Comparison of ENCODE assay signal across 9 mouse cellular contexts in genomic region chr14:103471806-103472553, GRCm38 (mm10). TPM values are rescaled to one million over a fixed set of nuclear protein-coding genes. Genes with fewer than 3 reads are reported as not detected.
A peak's percentile ranks its signal among the peaks of the same experiment; 100 is the strongest.
DNase-seq lines count a peak whose midpoint lies in the region; TF ChIP-seq lines count a peak whose summit lies in the region.
"Had no signal": no experiment of that assay in that cellular context is flagged by ENCODE, and none has a peak within 500 bp of the region (broad histone marks: within the 10 kb centered on the region; RNA-seq: fewer than 3 reads in every experiment).

No protein-coding gene starts in this region.

- peak overlapping the region; percentile 73 for H3K27ac ChIP-seq in layer of hippocampus, adult 2 months
- H3K27ac ChIP-seq: limb, embryonic 15.5 days had no signal

- peak; percentile 20 for DNase-seq in gastrocnemius, postnatal 10 days
- no peak for DNase-seq in gastrocnemius, postnatal 36 days
- peak; percentile 74 for DNase-seq in cerebellum, adult 11 months
- DNase-seq in heart, adult 8-10 months (ENCODE audit: low spot score) = peak; percentile 61
- DNase-seq in layer of hippocampus, adult 2 months (ENCODE audit: low spot score in 2 of 2) = peak; percentile 81 to 89
- peak; percentile 70 for DNase-seq in right cerebral cortex, postnatal 14 days
- no peak for DNase-seq in ovary, adult 18-20 months (ENCODE audit: low spot score)
- DNase-seq in urinary bladder, postnatal 25 days (ENCODE audit: low spot score) = no peak

- H3K4me3 ChIP-seq in layer of hippocampus, adult 2 months = no peak overlapping the region
- H3K4me3 ChIP-seq: limb, embryonic 15.5 days had no signal

- TF ChIP-seq CTCF in layer of hippocampus, adult 2 months (conservative IDR thresholded peaks at IDR 0.05) = no peak

- intact Hi-C loops in gastrocnemius, postnatal 36 days (cut with DNase I) = loop anchor here (2.0 to 5.0 kb wide), 2 partner anchors 125 to 185 kb away; partner anchors contain the start of gene Mycbp2

RNA-seq across cellular contexts. Expression of gene Scel, which starts 41.2 kb away (rescaled TPM):
- total RNA-seq in gastrocnemius, postnatal 10 days (2021) = under 1 TPM in 1 of 2 experiments, not detected in 1; 0.14 TPM
- total RNA-seq in gastrocnemius, postnatal 36 days (2021) = under 1 TPM in 1 of 2 experiments, not detected in 1; 0.20 TPM
- total RNA-seq in heart, adult 8-10 months (2022) = under 1 TPM; 0.11 to 0.84 (median 0.48) TPM
- total RNA-seq in layer of hippocampus, adult 2 months (2021) = 1 to 10 TPM in 1 of 2 experiments, under 1 TPM in 1; 0.87 to 1.1 TPM

Comparison
In these comparisons a context has a peak if more than half of its experiments do, and no peak if none do; other contexts are left out.
1. DNase-seq: peak in gastrocnemius, postnatal 10 days (single experiment), cerebellum, adult 11 months (single experiment), heart, adult 8-10 months (single experiment), layer of hippocampus, adult 2 months (2 of 2) and right cerebral cortex, postnatal 14 days (single experiment); none in gastrocnemius, postnatal 36 days (0 of 2), ovary, adult 18-20 months (single experiment) and urinary bladder, postnatal 25 days (single experiment).